ENCODE assay signal across 20 mouse cellular contexts in genomic region chr12:41041737-41042136, GRCm38 (mm10).
"Had no signal": no experiment of that assay in that cellular context is flagged by ENCODE, and none has a peak within 500 bp of the region (broad histone marks: within the 10 kb centered on the region; RNA-seq: fewer than 3 reads in every experiment).

No protein-coding gene starts in this region.

- H3K9me3 ChIP-seq: intestine, embryonic 15.5 days; lung, embryonic 15.5 days had no signal

- H3K27me3 ChIP-seq: intestine, embryonic 15.5 days; lung, embryonic 15.5 days had no signal

- H3K4me1 ChIP-seq: intestine, embryonic 15.5 days; lung, embryonic 15.5 days had no signal

- H3K36me3 ChIP-seq: intestine, embryonic 15.5 days; lung, embryonic 15.5 days had no signal

- ATAC-seq: intestine, embryonic 15.5 days had no signal

- H3K27ac ChIP-seq: intestine, embryonic 15.5 days; layer of hippocampus, adult 2 months; left cerebral cortex, adult 2 months; liver, embryonic 14.5 days; lung, embryonic 15.5 days had no signal

- DNase-seq: kidney, adult 11 months; kidney, adult 9 months; kidney, postnatal 14 days; kidney, postnatal 4 days; layer of hippocampus, postnatal 36 days; lung, adult 18-20 months; lung, postnatal 10 days; lung, postnatal 36 days; midbrain, embryonic 14.5 days; right cerebral cortex, postnatal 14 days; spleen, adult 18-20 months; thymus, adult 18-20 months; thymus, postnatal 36 days had no signal

- H3K4me3 ChIP-seq: intestine, embryonic 15.5 days; layer of hippocampus, adult 2 months; left cerebral cortex, adult 2 months; lung, embryonic 15.5 days had no signal

- H3K9ac ChIP-seq: intestine, embryonic 15.5 days; liver, embryonic 14.5 days; lung, embryonic 15.5 days had no signal

- H3K4me2 ChIP-seq: intestine, embryonic 15.5 days; liver, embryonic 11.5 days; lung, embryonic 15.5 days; midbrain, embryonic 11.5 days had no signal
